Mouse (Mus musculus) spleen, adult 2 months (tissue): ENCODE measurements around the gene Tcf20.

ENCODE experiments used
- CTCF ChIP-seq: fragments of 200-500 bp; IDR thresholded peaks from 2 replicates; pipeline ENCODE4 v1.5.1; 2011; ENCODE audit warnings: mild to moderate bottlenecking, inconsistent platforms; ENCODE audit not compliant: insufficient read depth, insufficient read length, insufficient replicate concordance; ENCODE audit errors: extremely low read depth
- POLR2A ChIP-seq: fragments of 200-500 bp; IDR thresholded peaks from 2 replicates; pipeline ENCODE4 v1.6.1; 2011; ENCODE audit warnings: low read depth, low read length, inconsistent platforms

- no peak for TF ChIP-seq CTCF
- no peak for TF ChIP-seq POLR2A
These were observed 19.8 kb upstream of the Tcf20 start for GRCm38 (mm10) chr15:83007346-83007920.
